Mouse (Mus musculus) lung, adult 2 months (tissue): ENCODE data around the gene Gabpb2. TPM values are rescaled to one million over a fixed set of nuclear protein-coding genes. Genes with fewer than 3 reads are reported as not detected.

Source experiments
- DNase-seq: peaks from one replicate; pipeline ENCODE4 v3.0.0; 2022
- H3K4me1 ChIP-seq: fragments of 200-500 bp; 2 replicates; pipeline ENCODE4 v1.6.1; 2011; ENCODE audit warnings: low read length; ENCODE audit not compliant: control insufficient read depth, insufficient read depth
- H3K4me3 ChIP-seq: fragments of 200-500 bp; replicated peaks from 2 replicates; pipeline ENCODE3; 2011; ENCODE audit warnings: low read depth, mild to moderate bottlenecking, control low read depth, low read length; ENCODE audit errors: extremely low read depth
- CTCF ChIP-seq: fragments of 200-500 bp; IDR thresholded peaks from 2 replicates; pipeline ENCODE4 v1.5.1; 2011; ENCODE audit warnings: mild to moderate bottlenecking, low read length, control low read depth; ENCODE audit not compliant: insufficient read depth
- POLR2A ChIP-seq: fragments of 200-500 bp; IDR thresholded peaks from 2 replicates; pipeline ENCODE4 v1.6.1; 2011; ENCODE audit warnings: low read depth, mild to moderate bottlenecking, control low read depth, low read length, borderline replicate concordance; ENCODE audit errors: extremely low read depth
- WGBS: fragments of 180-500 bp; shearing (Covaris S2); methylation state at CpG from one replicate; pipeline ENCODE4 v1.1.7; 2018; 5-methylcytosine and 5-hydroxymethylcytosine counted together
- polyA plus RNA-seq: library from polyadenylated mRNA; depleted of rRNA; stranded (reverse); fragments of >200 nt; gene quantifications from 2 replicates; pipeline ENCODE4 v1.2.3, GENCODE M21; 2012

Gabpb2 gene
- polyA plus RNA-seq, 1 experiment, result 17.3 TPM

GRCm38 (mm10) chr3:95199101-95199500 is 18.6 kb downstream of the Gabpb2 start:
- Histone ChIP-seq H3K4me1 (no peaks in the 10 kb centered on the region), H3K4me3 (no peak overlapping the region)
- 75% methylated on average over 1 of the region's 1 CpGs for WGBS
- TF ChIP-seq CTCF, result no peak
- no peak for TF ChIP-seq POLR2A
- DNase-seq, result no peak

- WGBS, result 72% methylated on average over 2 of the region's 2 CpGs
- DNase-seq, result no peak
- no peaks in the 10 kb centered on the region for H3K4me1 ChIP-seq
- no peak for TF ChIP-seq POLR2A
- TF ChIP-seq CTCF, result no peak
- no peak overlapping the region for H3K4me3 ChIP-seq
Observed at GRCm38 (mm10) chr3:95195772-95196171, 21.9 kb downstream of the Gabpb2 start.

- 59% methylated on average over 6 of the region's 6 CpGs for WGBS
- H3K4me3 ChIP-seq, result no peak overlapping the region
- no peak for DNase-seq
- no peak for TF ChIP-seq POLR2A
- TF ChIP-seq CTCF, result no peak
- no peaks in the 10 kb centered on the region for H3K4me1 ChIP-seq
Observed at GRCm38 (mm10) chr3:95194721-95195135, 23.0 kb downstream of the Gabpb2 start.

- no peak for DNase-seq
- Histone ChIP-seq H3K4me3 (no peak overlapping the region), H3K4me1 (no peaks in the 10 kb centered on the region; the same call in 1 of the 2 replicates)
- TF ChIP-seq POLR2A (no peak), CTCF (no peak)
- 68% methylated on average over 6 of the region's 6 CpGs for WGBS
Observed at GRCm38 (mm10) chr3:95186888-95187287, 30.8 kb downstream of the Gabpb2 start.

- no peak for DNase-seq
- H3K4me3 ChIP-seq, result no peak overlapping the region
Observed at GRCm38 (mm10) chr3:95186100-95186499, 31.6 kb downstream of the Gabpb2 start.

GRCm38 (mm10) chr3:95184796-95185577 is 32.7 kb downstream of the Gabpb2 start:
- TF ChIP-seq POLR2A, result no peak
- TF ChIP-seq CTCF, result no peak
- WGBS, result 56% methylated on average over 9 of the region's 9 CpGs
- no peaks in the 10 kb centered on the region; the same call in 1 of the 2 replicates for H3K4me1 ChIP-seq
- no peak for DNase-seq
- no peak overlapping the region for H3K4me3 ChIP-seq

More at GRCm38 (mm10) chr3:95186100-95186499, 31.6 kb downstream of the Gabpb2 start:
- H3K4me1 ChIP-seq, result no peaks in the 10 kb centered on the region; the same call in 1 of the 2 replicates
- WGBS, result 70% methylated on average over 2 of the region's 2 CpGs
- no peak for TF ChIP-seq CTCF
- TF ChIP-seq POLR2A, result no peak

- Histone ChIP-seq H3K4me3 (no peak overlapping the region), H3K4me1 (no peaks in the 10 kb centered on the region; the same call in 1 of the 2 replicates)
- 68% methylated on average over 1 of the region's 1 CpGs for WGBS
- no peak for TF ChIP-seq POLR2A
- TF ChIP-seq CTCF, result no peak
- no peak for DNase-seq
Observed at GRCm38 (mm10) chr3:95181841-95182240, 35.9 kb downstream of the Gabpb2 start.

GRCm38 (mm10) chr3:95179890-95180289 is 37.8 kb downstream of the Gabpb2 start:
- 54% methylated on average over 3 of the region's 3 CpGs for WGBS
- TF ChIP-seq POLR2A, result no peak
- TF ChIP-seq CTCF, result no peak
- Histone ChIP-seq H3K4me3 (no peak overlapping the region), H3K4me1 (no peaks in the 10 kb centered on the region)
- DNase-seq, result no peak

GRCm38 (mm10) chr3:95178948-95179347 is 38.8 kb downstream of the Gabpb2 start:
- WGBS, result 86% methylated on average over 5 of the region's 5 CpGs
- no peak for DNase-seq
- TF ChIP-seq CTCF (no peak), POLR2A (no peak)
- Histone ChIP-seq H3K4me1 (no peaks in the 10 kb centered on the region), H3K4me3 (no peak overlapping the region)

GRCm38 (mm10) chr3:95177583-95177982 is 40.1 kb downstream of the Gabpb2 start:
- no peak for TF ChIP-seq CTCF
- no peak for DNase-seq
- WGBS, result 51% methylated on average over 6 of the region's 6 CpGs
- Histone ChIP-seq H3K4me1 (no peaks in the 10 kb centered on the region), H3K4me3 (no peak overlapping the region)

- DNase-seq, result no peak
- Histone ChIP-seq H3K4me3 (no peak overlapping the region), H3K4me1 (no peaks in the 10 kb centered on the region)
- TF ChIP-seq CTCF, result no peak
- no peak for TF ChIP-seq POLR2A
- 78% methylated on average over 3 of the region's 3 CpGs for WGBS
Observed at GRCm38 (mm10) chr3:95176500-95176899, 41.2 kb downstream of the Gabpb2 start.
